Mouse (Mus musculus) heart, adult 2 months (tissue): ENCODE results near the gene Mylk2.

Experiments
- CTCF ChIP-seq: fragments of 200-600 bp; IDR thresholded peaks from 2 replicates; pipeline ENCODE4 v1.8.1; 2022; ENCODE audit warnings: antibody characterized with exemption, mild to moderate bottlenecking, moderate library complexity
- EP300 ChIP-seq: fragments of 200-500 bp; IDR thresholded peaks from 2 replicates; pipeline ENCODE4 v1.6.1; 2011; ENCODE audit warnings: low read depth, low read length, control low read depth; ENCODE audit not compliant: insufficient read depth
- POLR2A ChIP-seq: fragments of 200-500 bp; IDR thresholded peaks from 2 replicates; pipeline ENCODE4 v1.6.1; 2011; ENCODE audit warnings: mild to moderate bottlenecking, low read depth, low read length, control low read depth; ENCODE audit not compliant: insufficient read depth

GRCm38 (mm10) chr2:152884101-152884645, 27.0 kb upstream of the Mylk2 start:
- TF ChIP-seq POLR2A (no peak), CTCF (no peak), EP300 (no peak)
